Mouse (Mus musculus) splenic B cell, adult 2 months (primary cell): ENCODE measurements around the gene Fndc3a.

Experiments used
- DNase-seq: peaks from one replicate; pipeline ENCODE4 v3.0.0-alpha.2; 2011; ENCODE audit warnings: low read depth, low spot score
- H3K27me3 ChIP-seq: 2 replicates; pipeline ENCODE4 v1.6.1; 2012; ENCODE audit warnings: mild to moderate bottlenecking, low read length, moderate library complexity, mixed read lengths; ENCODE audit not compliant: control insufficient read depth, poor library complexity, insufficient read depth, severe bottlenecking
- H3K36me3 ChIP-seq: 2 replicates; pipeline ENCODE4 v1.6.1; 2012; ENCODE audit warnings: mild to moderate bottlenecking, low read length, moderate library complexity, mixed read lengths; ENCODE audit not compliant: control insufficient read depth, poor library complexity, insufficient read depth, severe bottlenecking

The Fndc3a gene

DNA sequence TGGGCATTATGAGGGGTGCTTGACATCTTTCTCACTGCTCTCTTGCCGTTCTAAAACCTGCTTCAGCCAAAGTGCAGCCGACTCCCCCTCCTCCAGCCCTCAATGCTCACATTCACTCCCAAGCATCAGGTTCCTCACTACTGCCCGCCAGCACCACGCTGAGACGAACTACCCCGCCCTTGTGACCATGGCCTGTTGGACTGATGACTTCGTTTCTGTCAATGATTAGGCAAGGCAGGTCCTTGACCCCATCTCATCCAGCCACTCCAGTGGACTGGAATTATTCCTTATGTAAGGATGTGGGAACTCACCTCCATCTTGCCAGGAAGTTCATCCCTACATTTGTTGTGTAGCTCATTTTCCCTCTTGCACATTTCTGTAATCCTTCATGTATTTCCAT is 175.9 kb downstream of the Fndc3a start:
- H3K27me3 ChIP-seq = no peaks in the 10 kb centered on the region
- no peaks in the 10 kb centered on the region for H3K36me3 ChIP-seq
- no peak for DNase-seq

GRCm38 (mm10) chr14:72532028-72532917 is 177.5 kb downstream of the Fndc3a start:
- DNase-seq = no peak
- no peaks in the 10 kb centered on the region for H3K27me3 ChIP-seq
- no peaks in the 10 kb centered on the region for H3K36me3 ChIP-seq

- Histone ChIP-seq H3K36me3 (no peaks in the 10 kb centered on the region), H3K27me3 (no peaks in the 10 kb centered on the region)
- DNase-seq = no peak
Measured at GRCm38 (mm10) chr14:72527126-72527525, 182.7 kb downstream of the Fndc3a start.

- DNase-seq = no peak
- no peaks in the 10 kb centered on the region for H3K27me3 ChIP-seq
- H3K36me3 ChIP-seq = no peaks in the 10 kb centered on the region
Measured at GRCm38 (mm10) chr14:72519561-72519960, 190.2 kb downstream of the Fndc3a start.

DNA sequence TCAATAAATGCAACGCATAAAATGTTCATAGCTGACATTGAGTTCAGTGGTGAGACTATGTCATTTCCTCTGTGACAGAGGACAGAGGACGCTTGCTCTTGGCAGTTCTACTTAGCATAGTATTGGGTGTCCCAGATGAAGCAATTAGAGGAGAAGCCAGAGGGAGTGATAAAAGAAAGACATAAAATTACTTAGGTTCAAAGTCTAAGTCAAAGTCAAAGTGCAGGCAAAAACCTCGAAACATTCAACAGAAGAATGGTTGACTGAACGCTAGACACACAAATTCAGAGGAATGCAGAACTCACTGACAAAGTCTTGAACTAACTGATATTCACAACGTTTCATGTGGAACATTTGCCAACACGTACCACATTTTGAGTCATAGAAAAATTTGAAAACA is 191.0 kb downstream of the Fndc3a start:
- no peaks in the 10 kb centered on the region for H3K36me3 ChIP-seq
- DNase-seq = no peak
- no peaks in the 10 kb centered on the region for H3K27me3 ChIP-seq

- Histone ChIP-seq H3K36me3 (no peaks in the 10 kb centered on the region), H3K27me3 (no peaks in the 10 kb centered on the region)
- DNase-seq = no peak
Measured at GRCm38 (mm10) chr14:72516376-72516775, 193.4 kb downstream of the Fndc3a start.

DNA sequence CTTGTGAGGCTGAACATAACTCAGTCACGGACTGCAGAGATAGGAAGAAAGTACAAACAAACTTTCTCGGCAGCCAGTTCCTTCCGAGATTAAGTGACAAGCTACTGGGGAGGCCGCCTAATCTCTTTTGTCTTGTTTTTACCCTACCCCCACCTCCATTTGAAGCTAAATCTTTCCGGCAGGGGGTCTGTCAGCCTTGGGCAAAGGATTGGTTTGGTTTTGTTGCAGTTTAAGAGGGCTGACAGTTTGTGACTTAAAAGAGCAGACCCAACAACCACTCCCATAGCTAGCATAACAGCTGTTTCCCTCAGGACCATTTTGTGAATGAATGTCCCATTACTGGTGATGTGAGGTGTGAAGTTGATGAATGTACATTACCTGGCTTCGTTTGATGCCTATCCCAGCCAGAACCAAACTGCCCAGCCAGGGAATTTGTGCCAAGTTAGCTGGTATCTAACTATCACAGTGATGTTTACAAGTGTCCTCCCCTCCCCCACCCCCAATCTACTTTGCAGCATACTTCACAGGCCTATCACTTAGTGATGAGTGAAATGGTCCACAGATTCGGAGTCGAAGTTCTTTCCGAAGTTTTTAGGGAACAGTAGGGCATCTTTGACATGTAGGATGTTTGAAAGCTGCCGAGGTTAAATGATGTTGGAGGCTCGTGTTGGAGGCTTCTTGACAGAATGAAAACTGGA is 202.9 kb downstream of the Fndc3a start:
- no peak for DNase-seq
- Histone ChIP-seq H3K27me3 (no peaks in the 10 kb centered on the region), H3K36me3 (no peaks in the 10 kb centered on the region)

DNA sequence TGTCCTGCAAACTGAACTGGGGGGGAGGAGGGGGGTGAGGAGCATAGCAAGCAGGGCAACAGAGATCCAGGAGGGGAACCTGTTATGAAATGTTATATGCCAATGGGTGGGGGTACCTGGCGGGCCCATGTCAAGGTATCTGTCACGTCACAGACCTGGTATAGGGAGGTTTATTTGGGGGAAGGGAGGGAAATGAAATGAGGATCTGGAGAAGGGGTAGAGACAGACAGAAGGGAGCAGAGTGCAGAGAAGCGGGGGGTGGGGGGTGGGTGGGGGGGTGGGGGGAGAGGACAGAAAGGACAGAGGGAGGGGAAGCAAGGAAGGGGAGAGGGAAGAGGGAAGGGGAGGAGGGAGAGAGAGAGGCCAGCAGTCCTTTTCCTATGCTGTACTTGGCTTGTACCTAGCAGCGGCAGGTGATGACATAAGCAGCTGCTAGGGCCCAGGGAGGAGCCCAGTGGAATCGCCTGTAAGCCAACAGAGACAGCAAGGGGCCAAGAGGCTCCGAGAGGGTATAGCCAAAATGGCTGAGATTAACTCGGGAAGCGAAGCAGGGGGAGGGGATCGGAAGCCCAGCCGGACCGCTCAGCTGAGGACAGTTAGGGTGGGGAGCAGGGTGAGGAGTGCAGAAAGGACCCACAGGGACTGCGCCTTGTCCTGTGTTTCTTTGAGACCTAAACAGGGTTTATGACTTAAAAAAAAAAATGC is 203.6 kb downstream of the Fndc3a start:
- no peaks in the 10 kb centered on the region for H3K27me3 ChIP-seq
- H3K36me3 ChIP-seq = no peaks in the 10 kb centered on the region
- no peak for DNase-seq

GRCm38 (mm10) chr14:72504985-72505384 is 204.8 kb downstream of the Fndc3a start:
- Histone ChIP-seq H3K36me3 (no peaks in the 10 kb centered on the region), H3K27me3 (no peaks in the 10 kb centered on the region)
- DNase-seq = peak; percentile 13

GRCm38 (mm10) chr14:72503241-72503640 is 206.6 kb downstream of the Fndc3a start:
- H3K36me3 ChIP-seq = no peaks in the 10 kb centered on the region
- DNase-seq = no peak
- no peaks in the 10 kb centered on the region for H3K27me3 ChIP-seq

GRCm38 (mm10) chr14:72493775-72494174 is 216.0 kb downstream of the Fndc3a start:
- Histone ChIP-seq H3K27me3 (no peaks in the 10 kb centered on the region), H3K36me3 (no peaks in the 10 kb centered on the region)
- no peak for DNase-seq

GRCm38 (mm10) chr14:72491738-72492137 is 218.1 kb downstream of the Fndc3a start, which contains the start of gene Gm9195:
TSS of gene Gm9195 (minus strand) at chr14:72491838.
- DNase-seq = no peak
- H3K27me3 ChIP-seq = no peaks in the 10 kb centered on the region
- no peaks in the 10 kb centered on the region for H3K36me3 ChIP-seq

- H3K27me3 ChIP-seq = no peaks in the 10 kb centered on the region
- no peak for DNase-seq
- H3K36me3 ChIP-seq = no peaks in the 10 kb centered on the region
Measured at GRCm38 (mm10) chr14:72490367-72490766, 219.4 kb downstream of the Fndc3a start.
